Mouse (Mus musculus): Measurements from ENCODE around the gene Cpm. TPM values are rescaled to one million over a fixed set of nuclear protein-coding genes. Genes with fewer than 3 reads are reported as not detected.

Gene Cpm
- total RNA-seq, 4 experiments from 2014 or later = 7.6 to 8.4 (median 8.1) TPM

GRCm38 (mm10) chr10:117633564-117634208 is 4.4 kb downstream of the Cpm start:
- no peak for DNase-seq (ENCODE audit: low spot score in 2 of 2)

DNA sequence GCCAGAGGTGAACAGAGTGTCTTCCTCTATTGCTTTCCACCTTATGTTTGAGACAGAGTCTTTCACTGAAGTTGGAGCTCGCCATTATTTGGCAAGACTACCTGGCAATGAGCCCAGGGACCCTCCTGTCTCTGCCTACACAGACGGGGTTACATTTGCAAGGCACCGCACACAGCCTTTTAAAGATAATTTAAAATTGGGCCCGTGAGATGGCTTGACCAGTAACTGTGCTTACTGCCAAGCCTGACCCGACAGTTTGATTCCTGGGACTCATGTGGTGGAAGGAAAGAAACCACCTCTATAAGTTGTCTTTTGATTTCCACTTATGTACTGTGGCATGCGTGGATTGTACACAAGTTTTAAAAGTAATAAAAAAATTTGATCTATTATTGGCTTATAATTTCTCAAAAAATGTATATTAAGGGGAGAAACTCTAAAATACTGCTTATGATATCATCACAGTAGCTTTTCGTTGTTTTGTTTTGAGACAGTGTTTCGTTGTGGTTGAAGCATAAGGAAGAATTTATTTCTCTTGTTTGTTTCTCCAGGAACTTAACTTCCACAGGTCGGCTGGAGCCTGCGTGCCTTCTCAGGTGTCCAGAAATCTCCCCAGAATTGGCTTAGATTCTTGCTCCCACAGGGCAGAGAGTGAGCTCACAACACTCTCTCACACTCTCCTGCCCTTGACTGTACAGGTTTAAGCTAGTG is 5.2 kb downstream of the Cpm start:
- no peak for DNase-seq (ENCODE audit: low spot score in 2 of 2)

- no peak for DNase-seq (ENCODE audit: low spot score in 2 of 2)
Measured at GRCm38 (mm10) chr10:117635078-117635771, 5.9 kb downstream of the Cpm start.

- no peak for DNase-seq (ENCODE audit: low spot score in 2 of 2)
Measured at GRCm38 (mm10) chr10:117635823-117636589, 6.7 kb downstream of the Cpm start.

GRCm38 (mm10) chr10:117637062-117637744 is 7.9 kb downstream of the Cpm start:
- no peak for DNase-seq (ENCODE audit: low spot score in 2 of 2)

GRCm38 (mm10) chr10:117637745-117638577 is 8.7 kb downstream of the Cpm start:
- no peak for DNase-seq (ENCODE audit: low spot score in 2 of 2)

GRCm38 (mm10) chr10:117638578-117639220 is 9.4 kb downstream of the Cpm start:
- no peak for DNase-seq (ENCODE audit: low spot score in 2 of 2)

- DNase-seq (ENCODE audit: low spot score in 2 of 2) = no peak
Measured at GRCm38 (mm10) chr10:117639221-117639599, 9.9 kb downstream of the Cpm start.

DNA sequence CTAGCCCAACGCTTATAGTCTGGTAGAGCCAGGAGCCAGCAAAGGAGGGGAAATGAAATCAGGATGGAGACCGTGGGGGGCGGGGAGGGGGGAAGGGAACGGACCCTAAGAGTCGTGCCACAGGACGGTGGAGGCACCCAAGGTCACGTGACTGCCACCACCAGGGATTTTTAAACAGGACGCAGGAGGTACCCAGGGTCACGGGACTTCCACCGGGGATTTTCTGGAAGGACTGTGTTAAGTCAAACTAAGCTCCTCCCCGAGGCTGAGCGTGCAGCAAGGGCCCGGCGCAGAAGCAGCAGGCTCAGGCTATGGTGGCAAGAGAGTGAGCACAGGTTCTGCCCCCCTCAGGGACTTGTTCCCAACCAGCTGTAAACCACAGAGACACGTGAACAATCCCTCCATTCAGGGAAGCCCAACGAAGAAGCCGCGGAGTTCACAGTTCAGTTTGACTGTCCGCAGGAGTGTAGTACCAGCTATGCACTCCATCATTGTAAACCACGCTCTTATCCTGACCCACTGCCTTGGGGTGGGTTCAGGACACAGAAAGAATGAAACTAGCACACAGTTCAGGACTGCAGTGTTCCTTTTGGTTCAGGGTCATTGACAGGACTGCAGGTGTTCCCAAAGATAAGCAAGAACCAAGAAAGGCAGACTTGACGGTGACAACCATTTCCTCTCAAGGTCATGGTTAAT is 10.7 kb downstream of the Cpm start:
- no peak for DNase-seq (ENCODE audit: low spot score in 2 of 2)

DNA sequence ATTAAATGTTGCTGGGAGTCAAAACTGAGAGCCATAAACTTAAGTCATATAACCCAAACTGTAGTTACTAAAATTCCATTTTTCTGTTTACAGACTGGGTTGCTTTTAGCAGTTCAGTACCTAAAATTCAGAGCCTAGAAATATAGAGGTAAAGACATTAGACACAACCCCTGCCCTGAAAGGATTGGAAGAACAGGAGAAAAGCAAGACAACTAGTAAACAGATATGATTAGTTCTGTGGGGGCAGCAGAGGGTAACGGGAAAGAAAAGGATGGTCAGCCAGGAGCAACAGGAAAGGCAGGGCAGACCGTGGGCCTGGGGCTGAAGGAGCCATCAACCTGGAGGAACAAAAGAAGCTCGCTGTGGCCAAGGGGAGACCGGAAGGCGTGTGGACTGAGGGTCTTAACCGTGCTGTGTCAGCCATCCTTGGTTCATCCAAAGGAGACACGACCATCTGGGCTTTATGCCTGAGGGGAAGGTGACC is 11.3 kb downstream of the Cpm start:
- no peak for DNase-seq (ENCODE audit: low spot score in 2 of 2)

- no peak for DNase-seq (ENCODE audit: low spot score in 2 of 2)
Measured at GRCm38 (mm10) chr10:117641400-117642200, 12.3 kb downstream of the Cpm start.

- DNase-seq (ENCODE audit: low spot score in 2 of 2) = no peak
Measured at GRCm38 (mm10) chr10:117642201-117642450, 12.8 kb downstream of the Cpm start.

DNA sequence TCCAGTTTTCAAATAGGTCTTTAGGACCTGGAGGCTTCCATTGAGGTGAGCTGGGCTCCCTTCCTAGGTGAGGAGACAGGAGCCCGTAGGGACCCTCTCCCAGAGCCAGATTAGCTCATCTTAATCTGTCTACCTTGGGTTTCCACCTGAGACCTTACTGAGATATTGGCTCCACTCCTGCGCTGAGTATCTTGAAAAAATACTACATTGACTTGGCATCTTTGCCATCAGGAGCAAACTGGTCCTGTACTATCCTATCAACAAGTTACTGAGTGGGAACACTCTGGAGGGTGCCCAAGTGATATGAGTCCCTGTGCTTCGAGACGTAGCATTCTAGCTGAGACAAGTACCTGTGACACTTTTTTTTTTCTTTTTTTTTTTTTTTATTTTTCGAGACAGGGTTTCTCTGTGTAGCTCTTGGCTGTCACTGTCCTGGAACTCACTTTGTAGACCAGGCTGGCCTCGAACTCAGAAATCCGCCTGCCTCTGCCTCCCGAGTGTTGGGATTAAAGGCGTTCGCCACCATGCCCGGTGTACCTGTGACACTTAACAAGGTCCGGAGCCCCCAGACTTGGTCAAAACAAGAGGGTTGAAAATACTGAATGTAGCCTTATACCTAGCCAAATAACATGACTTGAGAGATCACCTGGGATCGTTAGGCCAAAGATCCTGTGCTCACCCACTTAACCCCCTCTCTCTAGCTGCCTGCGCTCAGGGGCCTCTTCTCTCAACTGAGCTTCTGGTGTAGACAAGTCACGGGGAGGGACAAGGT is 13.4 kb downstream of the Cpm start:
- no peak for DNase-seq (ENCODE audit: low spot score in 2 of 2)

GRCm38 (mm10) chr10:117643302-117643701 is 14.0 kb downstream of the Cpm start:
- no peak for DNase-seq (ENCODE audit: low spot score in 2 of 2)

GRCm38 (mm10) chr10:117643711-117644428 is 14.6 kb downstream of the Cpm start:
- no peak for DNase-seq (ENCODE audit: low spot score in 2 of 2)

- DNase-seq (ENCODE audit: low spot score in 2 of 2) = no peak
Measured at GRCm38 (mm10) chr10:117644429-117644748, 15.1 kb downstream of the Cpm start.

GRCm38 (mm10) chr10:117644828-117645227 is 15.5 kb downstream of the Cpm start:
- no peak for DNase-seq (ENCODE audit: low spot score in 2 of 2)
